Mouse (Mus musculus) heart, postnatal 0 days (tissue): ENCODE data around the gene Zfp768. TPM values are rescaled to one million over a fixed set of nuclear protein-coding genes. Genes with fewer than 3 reads are reported as not detected.
A peak's percentile ranks its signal among the peaks of the same experiment; 100 is the strongest.

Experiments used
- ATAC-seq: fragments of 200-750 bp; cut with Nextera tagmentation; 2 replicates; pipeline ENCODE4 v1.8.0; 2017; ENCODE audit warnings: low read depth, moderate number of reproducible peaks, moderate library complexity; ENCODE audit not compliant: insufficient read depth
- DNase-seq: peaks from one replicate; pipeline ENCODE4 v3.0.0-alpha.2; 2016; ENCODE audit warnings: low spot score
- H3K27ac ChIP-seq: fragments of 300-500 bp; sonication (generic); 2 replicates; pipeline ENCODE4 v1.5.1; 2014; ENCODE audit warnings: low read depth, mild to moderate bottlenecking
- H3K27me3 ChIP-seq: fragments of 300-500 bp; sonication (generic); 2 replicates; pipeline ENCODE4 v1.6.1; 2014; ENCODE audit warnings: low read length, mixed read lengths; ENCODE audit not compliant: control insufficient read depth, insufficient read depth
- H3K36me3 ChIP-seq: fragments of 300-500 bp; sonication (generic); replicated peaks from 2 replicates; pipeline ENCODE4 v1.6.1; 2014; ENCODE audit warnings: low read length, mixed read lengths; ENCODE audit not compliant: control insufficient read depth, insufficient read depth
- H3K4me1 ChIP-seq: fragments of 300-500 bp; sonication (generic); 2 replicates; pipeline ENCODE4 v1.6.1; 2014; ENCODE audit warnings: antibody characterized with exemption; ENCODE audit not compliant: control insufficient read depth, insufficient read depth
- H3K4me2 ChIP-seq: fragments of 300-500 bp; sonication (generic); 2 replicates; pipeline ENCODE4 v1.6.1; 2014; ENCODE audit warnings: low read depth, mild to moderate bottlenecking, low read length, moderate library complexity
- H3K4me3 ChIP-seq: fragments of 300-500 bp; sonication (generic); 2 replicates; pipeline ENCODE4 v1.5.1; 2014; ENCODE audit warnings: low read depth, low read length
- H3K9ac ChIP-seq: fragments of 300-500 bp; sonication (generic); replicated peaks from 2 replicates; pipeline ENCODE4 v1.6.1; 2014; ENCODE audit warnings: low read depth, low read length, mixed read lengths
- H3K9me3 ChIP-seq: fragments of 300-500 bp; sonication (generic); replicated peaks from 2 replicates; pipeline ENCODE4 v1.6.1; 2016; ENCODE audit warnings: low read length; ENCODE audit not compliant: control insufficient read depth
- CTCF ChIP-seq: IDR thresholded peaks from 2 replicates; pipeline ENCODE4 v1.5.1; 2016; ENCODE audit warnings: antibody characterized with exemption, control low read depth, low read depth
- EP300 ChIP-seq: IDR thresholded peaks from 2 replicates; pipeline ENCODE4 v1.6.1; 2016; ENCODE audit warnings: antibody characterized with exemption, low read depth
- WGBS: fragments of 180-500 bp; shearing (Covaris S2); extraction: QIAGEN DNeasy Blood & Tissue Kit; methylation state at CpG from one replicate; pipeline ENCODE4 v1.1.7; 2014; 5-methylcytosine and 5-hydroxymethylcytosine counted together
- polyA plus RNA-seq: library from polyadenylated mRNA; unstranded; fragments of >200 nt; fragmentation: Nextera tagmentation; extraction: Ambion mirVana; gene quantifications from 2 replicates; pipeline ENCODE4 v1.2.1, GENCODE M21; 2015
- total RNA-seq: library from RNA; depleted of rRNA; stranded (reverse); fragments of >200 nt; gene quantifications from 2 replicates; pipeline ENCODE4 v1.2.3, GENCODE M21; 2014; ENCODE audit warnings: low replicate concordance

Zfp768 gene
- total and polyA plus RNA-seq, 2 experiments from 2014 or later, result 22.0 to 54.3 TPM

GRCm38 (mm10) chr7:127321106-127321505 lies 24.3 kb downstream of the Zfp768 start:
- DNase-seq (no peak), ATAC-seq (no peak)
- WGBS, result 48% methylated on average over 4 of the region's 4 CpGs
- no peaks in the 10 kb centered on the region for H3K4me1 ChIP-seq
- H3K9ac ChIP-seq, result no peak overlapping the region
- no peak overlapping the region for H3K4me2 ChIP-seq
- no peaks in the 10 kb centered on the region for H3K36me3 ChIP-seq
- no peak overlapping the region for H3K4me3 ChIP-seq
- H3K9me3 ChIP-seq, result no peaks in the 10 kb centered on the region
- H3K27me3 ChIP-seq, result no peaks in the 10 kb centered on the region
- H3K27ac ChIP-seq, result no peak overlapping the region
- no peak for TF ChIP-seq EP300
- no peak for TF ChIP-seq CTCF

GRCm38 (mm10) chr7:127313912-127314311 lies 31.5 kb downstream of the Zfp768 start:
- H3K4me1 ChIP-seq, result no peaks in the 10 kb centered on the region
- no peaks in the 10 kb centered on the region for H3K9me3 ChIP-seq
- ATAC-seq (no peak), DNase-seq (no peak)
- H3K4me2 ChIP-seq, result no peak overlapping the region
- no peak overlapping the region for H3K4me3 ChIP-seq
- H3K27me3 ChIP-seq, result no peaks in the 10 kb centered on the region
- no peak overlapping the region for H3K9ac ChIP-seq
- WGBS, result 22% methylated on average over 8 of the region's 8 CpGs
- TF ChIP-seq EP300 (no peak), CTCF (no peak)
- H3K36me3 ChIP-seq, result no peaks in the 10 kb centered on the region
- H3K27ac ChIP-seq, result no peak overlapping the region

GRCm38 (mm10) chr7:127309951-127310350 lies 35.4 kb downstream of the Zfp768 start:
- H3K9ac ChIP-seq, result no peak overlapping the region
- no peak overlapping the region for H3K4me2 ChIP-seq
- H3K36me3 ChIP-seq, result no peaks in the 10 kb centered on the region
- ATAC-seq (no peak), DNase-seq (no peak)
- no peak overlapping the region for H3K4me3 ChIP-seq
- TF ChIP-seq CTCF, result no peak
- no peak for TF ChIP-seq EP300
- no peaks in the 10 kb centered on the region; the same call in 1 of the 2 replicates for H3K4me1 ChIP-seq
- 64% methylated on average over 12 of the region's 12 CpGs for WGBS
- H3K9me3 ChIP-seq, result no peaks in the 10 kb centered on the region
- no peak overlapping the region for H3K27ac ChIP-seq
- no peaks in the 10 kb centered on the region for H3K27me3 ChIP-seq

GRCm38 (mm10) chr7:127308887-127309286 lies 36.5 kb downstream of the Zfp768 start:
- TF ChIP-seq CTCF, result peak; percentile 80
- TF ChIP-seq EP300, result no peak
- ATAC-seq, result peak; percentile 53; the same call in 1 of the 2 replicates
- H3K9me3 ChIP-seq, result no peaks in the 10 kb centered on the region

GRCm38 (mm10) chr7:127308431-127308830 lies 37.0 kb downstream of the Zfp768 start:
- ATAC-seq (no peak), DNase-seq (no peak)
- Histone ChIP-seq H3K36me3 (no peaks in the 10 kb centered on the region), H3K9me3 (no peaks in the 10 kb centered on the region), H3K4me2 (no peak overlapping the region), H3K27me3 (no peaks in the 10 kb centered on the region), H3K9ac (no peak overlapping the region), H3K4me1 (no peaks in the 10 kb centered on the region; the same call in 1 of the 2 replicates), H3K27ac (no peak overlapping the region), H3K4me3 (no peak overlapping the region)
- WGBS, result 63% methylated on average over 2 of the region's 2 CpGs
- no peak for TF ChIP-seq CTCF
- TF ChIP-seq EP300, result no peak

More at GRCm38 (mm10) chr7:127308887-127309286, 36.5 kb downstream of the Zfp768 start:
- WGBS, result 69% methylated on average over 4 of the region's 4 CpGs
- Histone ChIP-seq H3K4me3 (no peak overlapping the region), H3K4me1 (no peaks in the 10 kb centered on the region; the same call in 1 of the 2 replicates), H3K27ac (no peak overlapping the region), H3K27me3 (no peaks in the 10 kb centered on the region), H3K9ac (no peak overlapping the region), H3K4me2 (no peak overlapping the region), H3K36me3 (no peaks in the 10 kb centered on the region)
- peak; percentile 39 for DNase-seq

GRCm38 (mm10) chr7:127297586-127298193 lies 47.7 kb downstream of the Zfp768 start:
- Histone ChIP-seq H3K9ac (no peak overlapping the region), H3K9me3 (no peaks in the 10 kb centered on the region), H3K36me3 (no peaks in the 10 kb centered on the region), H3K4me3 (no peak overlapping the region), H3K4me2 (peak overlapping the region; percentile 36; the same call in 1 of the 2 replicates), H3K4me1 (peaks cover 4% of the 10 kb centered on the region; the same call in 1 of the 2 replicates), H3K27ac (no peak overlapping the region), H3K27me3 (no peaks in the 10 kb centered on the region)
- no peak for ATAC-seq
- 92% methylated on average over 5 of the region's 5 CpGs for WGBS
- no peak for DNase-seq
- TF ChIP-seq EP300 (no peak), CTCF (no peak)
